Mouse (Mus musculus) erythroid progenitor cell, adult 5-6 weeks (primary cell): Measurements from ENCODE around the gene Lrcol1. TPM values are rescaled to one million over a fixed set of nuclear protein-coding genes. Genes with fewer than 3 reads are reported as not detected.
A peak's percentile ranks its signal among the peaks of the same experiment; 100 is the strongest.

Experiments
- ATAC-seq: replicated peaks from 2 replicates; pipeline ENCODE4 v1.8.0; 2016; ENCODE audit warnings: moderate number of reproducible peaks, mild to moderate bottlenecking, moderate TSS enrichment, inconsistent platforms; ENCODE audit not compliant: poor library complexity, low FRiP score, severe bottlenecking
- total RNA-seq, 2 experiments: library from RNA; stranded (forward) in 1 of 2; stranded (reverse) in 1 of 2; fragments of 150-400 nt in 1 of 2; fragments of 186-747, 209-891 nt in 1 of 2; gene quantifications; 2 replicates each; pipeline versions ENCODE4 v1.2.3 to v1.2.4; 2015 to 2017; ENCODE audit warnings: low replicate concordance in 2 of 2

Lrcol1 gene
- total RNA-seq (2015; ENCODE audit: low replicate concordance) (not detected in 2 replicates), total RNA-seq (2017; ENCODE audit: low replicate concordance) (not detected in 2 replicates)

DNA sequence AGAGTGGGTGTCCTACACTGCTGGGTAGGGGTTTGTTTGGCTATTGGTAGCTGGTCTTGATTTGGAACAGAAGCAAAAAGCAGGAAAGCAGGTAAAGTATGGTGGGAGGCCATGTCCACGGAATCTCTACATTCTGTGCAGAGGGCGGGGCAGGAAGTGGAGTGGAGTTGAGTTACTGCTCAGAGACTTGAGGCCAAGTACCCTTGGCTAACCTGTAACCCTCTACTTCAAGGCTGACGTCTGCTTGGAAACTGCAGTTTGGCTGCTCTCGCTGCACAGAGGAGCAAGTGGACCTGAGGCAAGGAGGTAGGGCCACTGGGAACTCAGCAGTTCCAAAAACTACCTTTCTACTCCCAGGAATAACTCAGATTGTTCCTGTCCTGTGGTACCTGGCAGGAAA, at the start of gene Lrcol1:
Lrcol1 (plus strand) TSS at position 207 of the 400 bp plus-strand sequence.
- no peak for ATAC-seq

DNA sequence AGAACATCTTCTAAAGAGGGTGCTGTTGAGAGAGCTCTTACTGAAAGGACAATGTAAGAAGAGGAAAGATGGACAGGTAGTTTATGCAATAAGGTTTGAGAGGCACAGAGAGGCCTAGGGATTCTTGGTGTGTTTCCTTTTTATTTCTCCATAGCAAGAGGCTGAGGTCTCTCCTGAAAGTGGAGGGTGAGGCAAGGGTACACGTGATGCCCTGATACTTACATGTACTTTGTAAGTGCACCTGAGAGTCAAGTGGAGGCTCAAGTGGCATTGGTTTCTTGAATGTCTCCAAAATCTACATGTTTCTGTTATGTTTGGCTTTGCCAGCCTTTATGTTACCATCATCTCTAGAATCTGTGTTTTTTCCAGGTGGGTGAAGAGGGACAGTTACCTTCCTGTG, 47.9 kb upstream of the Lrcol1 start:
- ATAC-seq: no peak

- no peak for ATAC-seq
These were observed 43.9 kb upstream of the Lrcol1 start for GRCm38 (mm10) chr5:110300591-110300990.

GRCm38 (mm10) chr5:110308861-110309260, 35.7 kb upstream of the Lrcol1 start:
- no peak for ATAC-seq

DNA sequence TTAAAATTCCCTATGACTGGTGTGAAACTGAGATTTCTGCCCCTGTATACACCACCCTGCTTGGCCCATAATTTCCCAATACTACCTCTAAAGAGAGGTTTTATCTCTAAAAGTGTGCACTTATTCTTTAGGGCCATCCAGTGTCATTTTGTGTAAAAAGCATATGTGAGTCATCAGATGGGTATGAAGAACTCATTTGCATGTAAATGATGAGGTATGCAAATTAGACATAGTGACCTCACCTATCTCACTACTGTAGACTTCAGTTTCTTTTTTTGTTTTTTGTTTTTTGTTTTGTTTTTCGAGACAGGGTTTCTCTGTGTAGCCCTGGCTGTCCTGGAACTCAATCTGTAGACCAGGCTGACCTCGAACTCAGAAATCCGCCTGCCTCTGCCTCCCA, 31.4 kb upstream of the Lrcol1 start:
- ATAC-seq: no peak

DNA sequence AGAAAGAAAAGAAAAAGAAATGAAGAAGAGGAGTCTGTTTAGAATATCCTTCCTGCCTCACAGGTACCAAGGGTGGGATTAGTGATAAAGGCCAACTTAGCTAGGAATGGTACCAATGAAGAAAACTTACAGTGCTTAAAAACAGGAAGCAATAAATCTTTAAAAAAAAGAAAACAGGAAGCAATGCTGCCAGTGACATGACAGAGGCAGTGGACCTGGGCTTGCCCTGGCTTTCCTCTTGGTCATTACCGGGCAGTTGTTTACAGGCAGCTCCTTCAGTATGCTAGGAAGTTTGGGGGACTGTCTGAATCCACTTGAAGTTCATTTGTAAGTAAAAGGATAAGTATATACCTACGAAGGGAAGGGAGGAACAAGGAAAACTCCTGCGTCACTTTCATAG, 14.0 kb upstream of the Lrcol1 start:
- ATAC-seq: no peak

GRCm38 (mm10) chr5:110338792-110339191, 5.7 kb upstream of the Lrcol1 start:
- no peak for ATAC-seq

DNA sequence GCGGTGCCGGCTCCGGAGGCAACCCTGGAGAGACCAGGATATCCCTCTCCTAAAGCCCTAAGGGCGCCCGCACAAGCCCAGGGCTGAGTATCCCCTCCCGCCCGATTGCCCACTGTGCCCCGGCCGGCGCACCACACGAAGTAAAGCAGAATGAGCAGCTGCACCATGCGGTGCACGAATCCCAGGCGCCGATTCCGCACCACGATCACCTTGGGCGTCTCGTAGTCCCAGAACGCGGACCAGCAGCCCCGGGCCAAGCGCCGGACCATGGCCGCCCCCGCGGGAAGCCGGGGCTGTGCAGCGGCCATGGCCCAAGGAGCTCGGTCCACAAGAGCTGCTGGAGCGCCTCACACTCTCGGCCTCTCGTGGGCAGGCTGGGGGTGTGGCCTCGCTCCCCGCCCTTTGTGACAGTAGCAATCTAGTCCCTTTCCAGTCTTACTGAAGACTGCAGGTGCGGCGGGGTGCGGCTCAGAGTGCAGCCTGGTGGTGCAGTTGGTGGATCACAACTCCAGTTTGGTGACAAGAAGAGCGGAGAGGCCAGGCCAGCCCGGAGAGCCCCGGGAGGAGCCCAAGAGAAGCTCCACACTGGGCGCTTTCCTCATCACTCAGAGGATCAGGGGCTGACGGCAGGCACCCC, 1.8 kb upstream of the Lrcol1 start, which contains the start of gene P2rx2:
P2rx2 (minus strand) TSS at position 565 of the 637 bp plus-strand sequence.
- no peak for ATAC-seq

DNA sequence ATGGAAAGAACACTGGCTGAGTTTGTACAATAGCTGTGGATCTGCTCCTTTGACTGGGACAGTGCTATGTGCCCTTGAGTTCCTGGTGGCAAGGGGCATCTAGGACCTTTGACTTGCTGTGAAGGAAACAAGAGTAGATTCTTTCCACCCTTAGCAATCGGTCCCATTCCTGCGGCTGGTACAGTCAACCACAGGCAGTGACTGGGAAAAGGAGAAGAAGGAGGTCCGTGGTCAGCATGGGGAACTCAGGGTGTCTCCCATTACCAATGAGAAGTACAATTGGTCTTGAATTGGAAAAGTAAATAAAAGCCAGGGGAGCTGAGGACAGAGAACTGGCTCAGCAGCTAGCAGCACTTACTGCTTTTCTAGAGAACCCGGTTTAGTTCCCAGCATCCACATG, 1.0 kb downstream of the Lrcol1 start:
- no peak for ATAC-seq

DNA sequence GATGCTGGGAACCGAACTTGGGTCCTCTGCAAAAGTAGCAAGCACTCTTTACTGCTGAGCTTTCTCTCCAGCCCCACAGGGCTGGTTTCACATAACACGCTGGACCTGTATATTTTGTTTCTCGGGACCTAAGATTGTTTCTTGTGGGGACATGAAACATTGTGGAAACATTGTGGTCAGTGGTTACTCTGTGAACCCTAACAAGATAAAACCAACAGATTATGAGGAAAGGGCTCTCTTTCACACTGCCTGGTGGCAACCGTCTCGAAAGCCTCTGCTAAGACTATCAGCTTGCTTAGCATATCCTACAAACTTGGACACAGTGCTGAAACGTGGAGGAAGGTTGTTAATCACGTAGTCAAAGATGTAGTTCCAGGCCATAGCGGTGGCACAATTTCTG, 2.5 kb downstream of the Lrcol1 start:
- ATAC-seq: no peak

GRCm38 (mm10) chr5:110354716-110355115, 10.2 kb downstream of the Lrcol1 start:
- no peak for ATAC-seq

DNA sequence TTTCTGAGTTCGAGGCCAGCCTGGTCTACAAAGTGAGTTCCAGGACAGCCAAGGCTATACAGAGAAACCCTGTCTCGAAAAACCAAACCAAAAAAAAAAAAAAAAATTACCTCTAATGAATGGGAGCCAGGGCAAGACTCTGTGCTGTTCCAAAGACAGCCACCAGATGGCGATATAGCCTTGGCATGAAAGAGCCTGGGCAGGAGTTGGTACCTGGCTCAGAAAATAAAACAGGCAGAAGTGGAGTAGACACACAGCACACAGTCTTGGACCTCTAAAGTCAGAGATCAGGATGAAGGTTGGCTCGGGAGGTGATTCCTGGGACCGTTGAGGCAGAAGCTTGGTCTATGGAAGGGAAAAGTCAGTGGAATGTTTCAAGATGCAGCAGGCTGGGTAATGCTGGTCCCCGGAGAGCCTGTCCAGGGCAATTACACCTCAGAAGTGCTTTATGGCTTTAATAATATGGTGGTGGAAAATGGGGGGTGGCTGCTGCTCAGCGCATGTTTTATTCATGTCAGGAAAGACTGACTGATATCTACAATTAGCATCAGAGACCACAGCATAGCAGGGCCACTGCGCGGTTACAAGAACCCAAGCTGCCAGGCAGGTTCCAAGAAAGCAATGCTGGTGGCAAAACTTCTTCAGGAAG, 13.1 kb downstream of the Lrcol1 start:
- ATAC-seq: peak; percentile 70; the same call in 1 of the 2 replicates

GRCm38 (mm10) chr5:110361465-110361864, 16.9 kb downstream of the Lrcol1 start:
- no peak for ATAC-seq

DNA sequence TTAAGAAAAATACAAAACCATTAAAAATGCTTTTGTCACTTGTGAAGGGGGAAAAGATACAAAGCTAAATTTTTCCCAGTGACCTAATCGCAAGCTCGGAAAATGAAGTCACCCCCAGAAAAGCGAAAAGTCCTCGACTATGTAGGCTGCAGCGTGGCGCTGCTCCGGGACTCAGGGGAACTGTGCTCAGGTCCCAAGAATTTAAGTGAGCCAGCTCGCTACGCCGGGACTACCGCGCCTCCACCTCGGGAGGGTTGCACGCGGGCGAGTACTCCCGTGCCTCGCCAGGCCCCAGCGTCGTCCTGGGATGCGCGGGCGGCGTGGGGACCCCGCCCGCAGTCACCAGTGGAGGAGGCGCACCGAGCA, 18.3 kb downstream of the Lrcol1 start:
- ATAC-seq: no peak

GRCm38 (mm10) chr5:110363179-110363821, 18.8 kb downstream of the Lrcol1 start:
- 0 out of 2 replicates have a peak, but pooled peaks have one; percentile 21 for ATAC-seq

- no peak for ATAC-seq
These were observed 19.5 kb downstream of the Lrcol1 start for GRCm38 (mm10) chr5:110363822-110364545.

GRCm38 (mm10) chr5:110376802-110377433, 32.4 kb downstream of the Lrcol1 start:
- no peak for ATAC-seq

DNA sequence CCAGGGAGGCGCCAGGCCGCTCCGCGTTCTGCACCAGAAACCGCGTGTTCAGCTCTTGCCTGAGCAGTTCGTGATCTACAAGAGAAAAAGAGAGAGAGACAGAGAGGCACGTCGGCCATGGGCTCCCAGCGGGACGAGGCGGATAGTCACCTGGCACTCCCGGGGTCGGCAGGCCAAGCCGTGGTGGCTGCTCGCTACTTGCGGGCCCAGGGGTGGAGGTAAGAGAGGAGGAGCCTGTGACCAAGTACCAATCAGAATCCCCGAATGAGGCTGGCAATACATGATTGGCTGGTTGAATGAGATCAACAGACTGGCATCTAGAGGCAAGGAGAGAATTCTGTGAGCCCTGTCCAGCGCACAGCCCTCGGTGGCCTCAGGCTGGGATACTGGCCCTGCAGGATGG, 33.7 kb downstream of the Lrcol1 start:
- no peak for ATAC-seq

DNA sequence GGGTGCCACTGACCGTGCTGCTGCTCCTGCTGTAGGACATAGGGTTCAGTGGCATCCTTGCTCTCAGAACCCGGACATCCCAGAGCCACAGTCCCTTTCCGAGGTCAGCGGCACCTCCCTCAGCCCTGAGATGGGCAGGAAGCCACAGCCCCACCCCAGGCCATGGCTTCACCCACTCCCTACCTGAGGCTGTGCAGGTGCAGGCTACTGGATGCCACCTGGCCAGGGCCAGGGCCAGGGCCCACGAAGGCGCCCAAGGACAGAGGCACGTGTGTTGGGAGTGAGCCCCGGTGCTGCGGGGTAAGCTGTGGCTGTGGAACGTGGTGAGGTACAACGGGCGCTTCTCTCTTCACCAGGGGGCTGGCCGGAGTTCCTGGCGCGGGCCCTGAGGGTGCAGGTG, 34.6 kb downstream of the Lrcol1 start:
- ATAC-seq: no peak

- no peak for ATAC-seq
These were observed 35.3 kb downstream of the Lrcol1 start for GRCm38 (mm10) chr5:110379823-110380222.
